Mouse (Mus musculus) cortical plate, adult 2 months (tissue): ENCODE measurements around the gene Tpx2.
A peak's percentile ranks its signal among the peaks of the same experiment; 100 is the strongest.

ENCODE experiments used
- CTCF ChIP-seq: fragments of 200-500 bp; IDR thresholded peaks from 2 replicates; pipeline ENCODE4 v1.5.1; 2011; ENCODE audit warnings: mild to moderate bottlenecking, control low read depth, low read length; ENCODE audit not compliant: insufficient read depth; ENCODE audit errors: extremely low read depth
- POLR2A ChIP-seq: fragments of 200-500 bp; IDR thresholded peaks from 2 replicates; pipeline ENCODE4 v1.6.1; 2011; ENCODE audit warnings: mild to moderate bottlenecking, low read length, control low read depth; ENCODE audit not compliant: insufficient read depth; ENCODE audit errors: extremely low read depth

DNA sequence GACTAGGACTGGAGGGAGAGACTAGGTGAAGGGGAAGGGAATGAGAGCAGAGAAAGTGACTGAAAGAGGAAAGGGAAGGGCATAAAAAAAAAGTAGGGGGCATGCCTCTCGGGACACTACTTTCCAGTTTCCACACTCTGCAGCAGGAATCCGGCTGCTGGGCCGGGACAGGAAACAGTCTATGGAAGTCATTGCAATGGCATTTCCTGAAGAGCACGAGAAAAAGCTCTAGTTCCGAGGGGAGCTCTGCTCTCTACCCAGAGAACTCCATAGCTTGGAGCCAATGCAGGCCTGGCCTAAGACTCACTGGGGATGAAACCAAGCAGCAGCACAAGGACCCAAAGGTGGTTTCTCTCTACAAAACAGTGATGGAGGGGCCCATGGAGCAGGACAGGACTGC, 26.7 kb upstream of the Tpx2 start:
- TF ChIP-seq CTCF (no peak), POLR2A (0 out of 2 replicates have a peak, but pooled peaks have one; percentile 12)
